Mouse (Mus musculus): ENCODE measurements around the gene Cep164. TPM values are rescaled to one million over a fixed set of nuclear protein-coding genes. Genes with fewer than 3 reads are reported as not detected.

Gene Cep164
- polyA plus RNA-seq (2012; rRNA removed; ENCODE audit: low replicate concordance): 13.3 and 24.7 TPM in 2 replicates

GRCm38 (mm10) chr9:45828291-45828963, at the start of gene Cep164:
Cep164 (minus strand) TSS chr9:45828691.

GRCm38 (mm10) chr9:45838434-45839138, 10.1 kb upstream of the Cep164 start, which contains the start of gene Bace1:
Bace1 (plus strand) TSS chr9:45838580.

Other genes with a start within 250 kb of the Cep164 start
- 20.8 and 23.6 TPM in 2 replicates for gene Bace1, start 9.9 kb upstream of the Cep164 start, polyA plus RNA-seq (2012; rRNA removed; ENCODE audit: low replicate concordance)
- 39.0 and 57.3 TPM in 2 replicates for gene Pcsk7, start 77.8 kb upstream of the Cep164 start, polyA plus RNA-seq (2012; rRNA removed; ENCODE audit: low replicate concordance)
- 13.7 and 19.4 TPM in 2 replicates for gene Rnf214, start 78.2 kb upstream of the Cep164 start, polyA plus RNA-seq (2012; rRNA removed; ENCODE audit: low replicate concordance)
- 191 and 198 TPM in 2 replicates for gene Tagln, start 107.4 kb upstream of the Cep164 start, polyA plus RNA-seq (2012; rRNA removed; ENCODE audit: low replicate concordance)
- 441 and 490 TPM in 2 replicates for gene Sidt2, start 126.6 kb upstream of the Cep164 start, polyA plus RNA-seq (2012; rRNA removed; ENCODE audit: low replicate concordance)
- 17.0 and 27.6 TPM in 2 replicates for gene Pafah1b2, start 184.0 kb upstream of the Cep164 start, polyA plus RNA-seq (2012; rRNA removed; ENCODE audit: low replicate concordance)
- 13.8 and 14.4 TPM in 2 replicates for gene Sik3, start 184.1 kb upstream of the Cep164 start, polyA plus RNA-seq (2012; rRNA removed; ENCODE audit: low replicate concordance)